Mouse (Mus musculus): ENCODE measurements at regions not wholly inside any gene's neighbourhood (a gene's known extent, or its start where the extent isn't known, plus 50 kb on each side); places are given as distances from the start of the nearest gene placed in this dataset.

DNA sequence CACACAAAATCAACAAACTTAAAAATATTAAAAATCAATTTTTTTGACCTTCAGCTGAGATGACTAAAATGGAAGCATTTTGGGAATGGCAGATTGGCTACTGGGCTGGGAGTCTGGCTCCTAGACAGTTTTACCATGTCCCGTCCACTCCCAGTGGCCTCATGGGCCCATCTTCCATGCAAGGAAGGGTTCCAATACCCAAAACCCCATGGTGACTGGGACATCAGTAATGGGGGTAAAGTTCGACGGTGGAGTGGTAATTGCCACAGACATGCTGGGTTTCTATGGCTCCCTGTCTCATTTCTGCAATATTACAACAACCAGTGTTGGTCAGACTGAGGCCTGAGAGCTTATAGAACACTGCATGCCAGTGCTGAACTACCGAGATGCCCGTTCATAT, 82.2 kb downstream of the Il20rb start:
- Histone ChIP-seq H3K4me3 (no peak overlapping the region), H3K4me1 (replicated peaks) (no peaks in the 10 kb centered on the region), H3K4me2 (no peak overlapping the region), H3K27me3 (no peaks in the 10 kb centered on the region), H3K36me3 (no peaks in the 10 kb centered on the region), H3K9ac (no peak overlapping the region), H3K9me3 (no peaks in the 10 kb centered on the region), H3K27ac (replicated peaks) (no peak overlapping the region)
- WGBS = 93% methylated on average over 5 of the region's 5 CpGs
- no peak for ATAC-seq (ENCODE audit: low FRiP score, low read depth)

DNA sequence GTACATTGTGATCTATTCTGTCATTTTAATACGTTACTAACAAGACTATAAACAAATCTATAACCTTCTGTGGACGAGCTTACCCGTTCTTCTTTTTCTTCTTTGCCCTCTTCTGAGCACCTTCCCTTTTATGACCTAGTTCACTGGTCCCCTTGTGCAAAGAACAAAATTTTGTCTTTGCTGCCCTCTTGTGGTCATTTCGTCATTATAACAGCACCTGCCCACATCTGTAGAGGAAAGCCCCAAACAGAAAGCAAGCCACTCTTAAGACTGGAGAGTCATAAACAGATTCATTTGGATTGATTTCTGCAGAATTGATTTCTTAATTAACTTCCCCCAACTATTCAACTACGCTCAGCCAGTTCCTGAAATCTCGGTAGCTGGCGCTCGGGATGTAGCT, 86.2 kb downstream of the Il20rb start:
- 0 out of 2 replicates have a peak, but pooled peaks have one; percentile 75 for ATAC-seq (ENCODE audit: low FRiP score, low read depth)

DNA sequence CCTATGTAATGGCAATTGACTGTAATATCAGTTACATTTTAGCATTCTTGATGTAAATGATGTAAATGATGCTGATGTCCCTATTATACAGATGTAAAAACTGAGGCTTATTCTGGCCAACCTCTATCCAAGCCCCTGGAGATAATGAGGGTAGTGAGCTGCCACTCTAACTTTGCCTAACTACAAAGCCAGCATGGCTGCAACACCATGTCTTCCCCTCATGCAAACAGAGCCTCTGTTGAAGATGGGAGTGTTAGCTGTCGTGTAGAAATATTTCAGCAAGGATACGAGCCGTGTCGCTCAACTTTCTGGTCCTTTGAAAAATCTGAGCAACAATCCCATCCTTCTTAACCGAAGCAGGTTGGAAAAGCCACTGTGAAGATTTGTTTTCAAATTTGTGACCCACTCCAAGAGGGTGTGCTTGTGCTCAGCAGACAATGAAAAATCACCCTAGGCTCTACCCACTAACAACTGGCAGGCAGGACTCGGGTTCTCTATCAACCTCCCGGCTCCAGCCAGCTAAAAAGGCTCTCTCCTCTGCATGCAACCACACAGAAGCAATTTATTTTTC, 90.2 kb downstream of the Il20rb start:
- no peak overlapping the region for H3K4me3 ChIP-seq
- no peaks in the 10 kb centered on the region for H3K27me3 ChIP-seq
- no peaks in the 10 kb centered on the region for H3K4me1 ChIP-seq (replicated peaks)
- H3K4me2 ChIP-seq = no peak overlapping the region
- H3K9me3 ChIP-seq = no peaks in the 10 kb centered on the region
- H3K27ac ChIP-seq (replicated peaks) = no peak overlapping the region
- H3K9ac ChIP-seq = no peak overlapping the region
- H3K36me3 ChIP-seq = no peaks in the 10 kb centered on the region
- WGBS = 82% methylated on average over 7 of the region's 7 CpGs
- ATAC-seq (ENCODE audit: low FRiP score, low read depth) = no peak

More for the DNA sequence above, 86.2 kb downstream of the Il20rb start:
- Histone ChIP-seq H3K27me3 (no peaks in the 10 kb centered on the region), H3K4me1 (replicated peaks) (no peaks in the 10 kb centered on the region), H3K4me2 (no peak overlapping the region), H3K36me3 (no peaks in the 10 kb centered on the region), H3K9me3 (no peaks in the 10 kb centered on the region), H3K4me3 (no peak overlapping the region), H3K9ac (no peak overlapping the region), H3K27ac (replicated peaks) (no peak overlapping the region)
- WGBS = 22% methylated on average over 8 of the region's 8 CpGs

DNA sequence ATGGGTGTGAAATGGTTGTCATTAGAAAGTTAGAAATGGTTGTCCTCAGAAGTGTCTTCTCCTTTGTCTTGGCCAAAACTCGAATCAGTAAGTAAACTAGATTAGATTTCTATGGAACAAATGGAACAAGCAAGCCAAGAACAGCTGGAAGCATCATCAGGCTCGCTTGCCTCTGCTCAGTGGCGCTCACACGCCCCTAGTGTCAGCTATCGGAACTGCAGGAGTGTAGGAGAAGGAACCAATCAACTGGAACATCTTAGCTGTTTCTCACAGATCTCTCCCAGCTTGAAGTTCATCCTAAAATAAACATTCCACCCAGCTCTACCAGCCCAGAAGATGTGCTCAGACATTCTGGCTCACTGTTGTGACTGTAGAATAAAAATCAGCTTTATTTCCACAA, 90.9 kb downstream of the Il20rb start:
- Histone ChIP-seq H3K9me3 (no peaks in the 10 kb centered on the region), H3K36me3 (no peaks in the 10 kb centered on the region), H3K4me2 (no peak overlapping the region), H3K27ac (replicated peaks) (no peak overlapping the region), H3K4me3 (no peak overlapping the region), H3K4me1 (replicated peaks) (no peaks in the 10 kb centered on the region), H3K27me3 (no peaks in the 10 kb centered on the region), H3K9ac (no peak overlapping the region)
- no peak for ATAC-seq (ENCODE audit: low FRiP score, low read depth)
- WGBS = 7% methylated on average over 5 of the region's 5 CpGs

DNA sequence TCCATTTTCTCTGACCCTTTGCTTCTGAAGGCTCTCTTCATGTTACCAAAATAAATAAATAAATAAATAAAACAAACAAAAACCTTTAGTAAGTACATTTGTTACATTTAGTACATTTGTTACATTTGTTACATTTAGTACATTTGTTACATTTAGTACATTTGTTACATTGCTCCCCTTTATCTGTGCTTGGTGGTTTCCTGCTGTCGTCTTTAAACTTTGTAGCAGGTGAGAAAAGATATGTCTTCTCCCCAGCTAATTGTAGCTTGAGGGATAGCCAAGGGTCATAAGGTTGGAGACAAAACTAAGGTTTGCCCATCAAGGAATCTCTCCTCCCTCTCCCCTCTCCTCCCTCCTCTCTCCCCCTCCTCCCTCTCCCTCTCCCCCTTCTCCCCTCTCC, 92.0 kb downstream of the Il20rb start:
- H3K27ac ChIP-seq (replicated peaks) = no peak overlapping the region
- H3K4me3 ChIP-seq = no peak overlapping the region
- H3K4me2 ChIP-seq = no peak overlapping the region
- H3K4me1 ChIP-seq (replicated peaks) = no peaks in the 10 kb centered on the region
- no peaks in the 10 kb centered on the region for H3K36me3 ChIP-seq
- H3K27me3 ChIP-seq = no peaks in the 10 kb centered on the region
- H3K9me3 ChIP-seq = no peaks in the 10 kb centered on the region
- 76% methylated on average over 1 of the region's 1 CpGs for WGBS
- ATAC-seq (ENCODE audit: low FRiP score, low read depth) = no peak
- no peak overlapping the region for H3K9ac ChIP-seq

DNA sequence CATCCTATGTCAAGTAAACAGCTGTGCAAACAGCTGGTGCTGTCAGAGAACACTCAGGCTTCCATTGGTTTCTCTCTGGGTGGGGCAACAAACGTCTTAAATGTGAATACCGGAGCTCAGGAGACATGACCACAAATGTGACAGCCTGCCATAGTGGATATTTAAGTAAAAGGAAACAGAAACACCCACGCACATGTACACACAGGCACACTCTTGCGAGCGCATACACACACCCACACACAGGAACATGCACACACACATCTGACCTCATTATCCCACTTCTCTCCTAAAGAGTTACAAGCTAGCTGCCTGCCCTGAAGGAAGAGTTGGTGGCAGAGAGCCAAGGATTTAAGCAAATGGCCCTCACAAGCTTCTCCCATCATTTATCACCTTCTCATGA, 92.4 kb downstream of the Il20rb start:
- H3K27ac ChIP-seq (replicated peaks) = no peak overlapping the region
- no peak overlapping the region for H3K4me3 ChIP-seq
- H3K9me3 ChIP-seq = no peaks in the 10 kb centered on the region
- no peak overlapping the region for H3K4me2 ChIP-seq
- H3K9ac ChIP-seq = no peak overlapping the region
- no peaks in the 10 kb centered on the region for H3K27me3 ChIP-seq
- H3K4me1 ChIP-seq (replicated peaks) = no peaks in the 10 kb centered on the region
- 65% methylated on average over 5 of the region's 5 CpGs for whole genome bisulfite sequencing
- H3K36me3 ChIP-seq = no peaks in the 10 kb centered on the region
- ATAC-seq (ENCODE audit: low FRiP score, low read depth) = no peak

DNA sequence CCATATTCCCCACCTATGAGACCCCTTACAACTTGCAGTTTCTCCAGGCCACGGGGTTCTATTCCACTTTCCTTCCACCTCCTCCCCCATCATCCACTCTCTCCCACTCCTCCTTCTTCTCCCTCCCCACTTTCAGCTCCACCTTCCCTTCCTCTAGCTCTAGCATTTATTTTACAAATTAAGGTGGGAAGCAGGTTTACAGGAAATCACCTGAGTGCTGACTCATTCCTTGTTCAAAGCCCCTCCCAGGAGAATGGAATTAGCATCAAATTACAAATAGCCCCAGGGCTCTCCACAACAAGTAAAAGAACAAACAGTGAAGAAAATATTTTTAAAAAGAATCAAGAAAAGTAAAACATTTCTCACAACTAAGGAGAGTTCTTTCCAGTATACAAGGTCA, 94.3 kb downstream of the Il20rb start:
- Histone ChIP-seq H3K36me3 (no peaks in the 10 kb centered on the region), H3K4me3 (no peak overlapping the region), H3K27ac (replicated peaks) (no peak overlapping the region), H3K4me2 (no peak overlapping the region), H3K9me3 (no peaks in the 10 kb centered on the region), H3K27me3 (no peaks in the 10 kb centered on the region), H3K9ac (no peak overlapping the region), H3K4me1 (replicated peaks) (no peaks in the 10 kb centered on the region)
- 48% methylated on average over 1 of the region's 1 CpGs for WGBS
- no peak for ATAC-seq (ENCODE audit: low FRiP score, low read depth)

DNA sequence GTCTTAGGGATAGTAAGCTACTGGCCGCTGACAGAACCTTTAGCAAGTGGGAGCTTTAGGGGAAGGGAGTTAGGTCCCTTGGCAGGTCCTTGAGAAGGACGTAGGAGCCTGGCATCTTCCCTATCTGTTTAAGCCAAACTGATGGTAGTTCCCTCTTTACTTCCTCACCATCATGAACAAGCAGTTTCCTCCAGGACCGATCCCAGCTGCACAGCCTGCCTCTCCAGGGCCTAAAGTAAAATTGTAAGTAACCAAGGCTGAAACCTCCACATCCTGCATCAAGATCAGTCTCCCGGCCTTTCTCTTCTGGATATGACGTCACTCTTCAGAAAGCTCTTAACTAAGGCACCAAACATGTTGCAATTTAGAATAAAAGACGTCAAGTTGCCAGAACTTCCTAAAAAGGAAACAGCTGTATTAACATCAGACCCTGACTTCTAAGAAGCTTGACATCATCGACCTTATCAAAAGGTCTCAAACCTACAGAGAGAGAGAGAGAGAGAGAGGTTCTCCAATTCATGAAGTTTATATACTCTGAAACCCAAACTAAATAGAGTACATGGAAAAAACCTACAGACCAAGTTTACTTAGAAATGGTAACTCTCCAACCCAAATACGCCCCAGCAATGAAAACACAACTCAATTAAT, 94.9 kb downstream of the Il20rb start:
- WGBS = 81% methylated on average over 8 of the region's 8 CpGs
- ATAC-seq (ENCODE audit: low FRiP score, low read depth) = no peak

DNA sequence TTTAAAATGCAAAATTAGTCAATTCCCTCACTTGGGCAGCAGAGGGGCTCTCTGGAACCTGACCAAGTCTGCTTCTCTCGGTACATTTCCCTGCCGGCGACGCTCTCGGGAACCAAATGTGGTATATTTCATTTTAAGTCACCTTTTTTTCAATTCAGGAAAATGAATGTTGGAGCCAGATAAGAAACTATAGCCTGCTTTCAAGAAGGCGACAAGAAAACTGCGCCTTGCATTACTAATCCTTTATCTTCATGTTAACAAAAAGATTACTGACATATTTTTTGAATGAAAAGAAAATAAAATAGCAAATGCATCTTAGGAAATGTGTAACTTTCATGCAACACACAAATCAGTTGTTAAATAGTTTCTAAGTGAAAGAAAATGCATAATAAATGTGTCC, 98.2 kb downstream of the Il20rb start:
- no peak overlapping the region for H3K4me3 ChIP-seq
- H3K27ac ChIP-seq (replicated peaks) = no peak overlapping the region
- H3K36me3 ChIP-seq = no peaks in the 10 kb centered on the region
- H3K27me3 ChIP-seq = no peaks in the 10 kb centered on the region
- no peak for ATAC-seq (ENCODE audit: low FRiP score, low read depth)
- no peaks in the 10 kb centered on the region for H3K4me1 ChIP-seq (replicated peaks)
- 83% methylated on average over 7 of the region's 7 CpGs for WGBS
- H3K9me3 ChIP-seq = no peaks in the 10 kb centered on the region
- H3K9ac ChIP-seq = no peak overlapping the region
- H3K4me2 ChIP-seq = no peak overlapping the region

More for the DNA sequence above, 94.9 kb downstream of the Il20rb start:
- Histone ChIP-seq H3K27me3 (no peaks in the 10 kb centered on the region), H3K27ac (replicated peaks) (no peak overlapping the region), H3K4me2 (no peak overlapping the region), H3K4me1 (replicated peaks) (no peaks in the 10 kb centered on the region), H3K9ac (no peak overlapping the region), H3K36me3 (no peaks in the 10 kb centered on the region), H3K9me3 (no peaks in the 10 kb centered on the region), H3K4me3 (no peak overlapping the region)

DNA sequence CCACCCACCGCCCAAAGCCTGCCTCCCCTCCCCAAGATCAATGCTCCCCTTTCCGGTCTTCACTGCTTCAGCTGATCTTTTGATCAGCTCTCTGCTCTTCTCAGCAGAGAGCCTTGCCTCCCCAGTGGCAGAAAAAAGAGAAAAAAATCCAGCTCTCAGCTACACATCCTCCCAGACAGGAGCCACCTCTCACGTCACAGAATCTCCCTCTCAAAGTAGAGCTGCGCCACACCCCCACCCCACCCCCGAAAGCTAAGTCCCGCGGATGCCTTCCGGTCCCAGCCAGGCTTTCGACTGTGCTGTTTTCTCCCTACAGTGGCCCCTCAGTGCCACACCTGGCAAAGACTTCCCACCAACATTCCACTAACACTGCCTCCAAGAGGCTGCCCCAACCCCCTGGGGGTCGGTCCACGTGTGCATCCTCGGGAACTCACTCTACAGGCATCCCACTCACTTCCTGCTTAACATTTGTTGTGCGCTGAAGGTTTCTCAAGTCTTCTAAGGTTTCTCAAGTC, 99.4 kb downstream of the Il20rb start:
- Histone ChIP-seq H3K4me2 (no peak overlapping the region), H3K9me3 (no peaks in the 10 kb centered on the region), H3K9ac (no peak overlapping the region), H3K36me3 (no peaks in the 10 kb centered on the region), H3K27ac (replicated peaks) (no peak overlapping the region), H3K4me1 (replicated peaks) (no peaks in the 10 kb centered on the region), H3K4me3 (no peak overlapping the region), H3K27me3 (no peaks in the 10 kb centered on the region)
- no peak for ATAC-seq (ENCODE audit: low FRiP score, low read depth)
- 47% methylated on average over 13 of the region's 13 CpGs for WGBS

DNA sequence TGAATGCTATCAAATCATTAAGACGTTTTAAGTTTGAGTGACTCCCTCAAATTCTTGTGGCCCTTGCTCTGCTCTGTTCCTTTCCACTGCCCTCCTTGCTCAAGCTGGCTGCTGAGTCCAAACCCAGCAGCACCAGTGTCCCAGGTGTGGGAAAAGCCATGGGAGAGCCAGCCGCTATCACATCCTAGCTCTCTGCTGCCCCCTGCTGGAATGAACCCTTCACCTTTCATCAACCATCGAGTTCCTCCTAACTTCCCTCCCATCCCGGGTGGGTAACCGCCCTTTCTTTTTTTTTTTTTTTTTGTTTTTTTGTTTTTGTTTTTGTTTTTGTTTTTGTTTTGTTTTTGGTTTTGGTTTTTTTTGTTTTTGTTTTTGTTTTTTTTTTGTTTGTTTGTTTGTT, 104.1 kb downstream of the Il20rb start:
- Histone ChIP-seq H3K27me3 (no peaks in the 10 kb centered on the region), H3K9ac (no peak overlapping the region), H3K4me2 (no peak overlapping the region), H3K4me1 (replicated peaks) (no peaks in the 10 kb centered on the region), H3K36me3 (no peaks in the 10 kb centered on the region), H3K9me3 (no peaks in the 10 kb centered on the region), H3K4me3 (no peak overlapping the region), H3K27ac (replicated peaks) (no peak overlapping the region)
- no peak for ATAC-seq (ENCODE audit: low FRiP score, low read depth)
- 67% methylated on average over 5 of the region's 5 CpGs for WGBS

DNA sequence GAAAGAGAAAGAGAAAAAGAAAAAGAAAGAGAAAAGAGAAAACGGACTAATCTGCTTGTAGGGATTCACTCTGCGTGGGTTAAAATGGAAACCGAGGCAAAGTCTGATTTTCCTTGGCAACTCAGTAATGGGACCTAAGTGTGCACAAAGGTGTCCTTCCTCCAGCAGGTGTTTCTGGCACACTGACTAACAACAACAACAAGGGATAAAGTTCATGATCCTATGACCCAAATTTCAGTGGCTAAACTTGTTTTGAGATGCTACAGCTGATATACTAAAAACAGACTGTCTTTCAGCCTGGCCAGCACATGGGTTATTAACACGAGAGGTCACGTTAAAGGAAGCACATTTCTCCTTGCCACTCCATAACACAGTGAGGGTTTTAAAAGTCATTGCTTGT, 116.7 kb downstream of the Il20rb start:
- Histone ChIP-seq H3K4me2 (no peak overlapping the region), H3K9me3 (no peaks in the 10 kb centered on the region), H3K27ac (replicated peaks) (no peak overlapping the region), H3K36me3 (no peaks in the 10 kb centered on the region), H3K27me3 (no peaks in the 10 kb centered on the region), H3K9ac (no peak overlapping the region), H3K4me3 (no peak overlapping the region), H3K4me1 (replicated peaks) (no peaks in the 10 kb centered on the region)
- no peak for ATAC-seq (ENCODE audit: low FRiP score, low read depth)
- WGBS = 90% methylated on average over 5 of the region's 5 CpGs

DNA sequence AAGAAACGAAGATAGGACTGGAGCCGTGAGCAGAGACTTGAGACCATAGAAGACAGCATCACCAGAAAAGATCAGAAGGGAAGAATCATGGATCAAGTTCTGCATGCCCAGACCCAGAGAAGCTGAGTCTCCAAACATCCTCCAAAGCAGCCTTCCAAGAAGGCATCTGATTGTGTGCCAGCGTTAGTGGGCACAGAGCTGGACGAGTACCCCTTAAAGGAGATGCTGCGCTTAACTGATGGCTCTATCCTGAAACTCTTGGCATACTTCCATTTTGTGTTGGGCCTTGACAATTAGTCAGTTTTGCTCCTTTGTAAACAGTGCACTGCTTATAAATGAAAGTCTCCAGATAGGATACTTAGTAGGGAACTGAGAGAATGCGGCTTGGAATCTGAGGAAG, 119.8 kb downstream of the Il20rb start:
- Histone ChIP-seq H3K4me2 (no peak overlapping the region), H3K27ac (replicated peaks) (no peak overlapping the region), H3K9me3 (no peaks in the 10 kb centered on the region), H3K36me3 (no peaks in the 10 kb centered on the region), H3K4me1 (replicated peaks) (no peaks in the 10 kb centered on the region), H3K27me3 (no peaks in the 10 kb centered on the region), H3K4me3 (no peak overlapping the region), H3K9ac (no peak overlapping the region)
- ATAC-seq (ENCODE audit: low FRiP score, low read depth) = no peak
- 60% methylated on average over 6 of the region's 6 CpGs for WGBS

Data from hindbrain, embryonic 15.5 days (tissue).